Mouse (Mus musculus): Measurements from ENCODE around the gene Pdcd1lg2.

Pdcd1lg2 gene

GRCm38 (mm10) chr19:29419506-29419905, 8.8 kb downstream of the Pdcd1lg2 start:
- H3K4me1 ChIP-seq (replicated peaks; ENCODE audit: low read depth, low read length) = peaks cover 7% of the 10 kb centered on the region; the same call in 1 of the 2 replicates
- no peaks in the 10 kb centered on the region for H3K9me3 ChIP-seq (ENCODE audit: low read length)
- no peaks in the 10 kb centered on the region for H3K27me3 ChIP-seq (ENCODE audit: insufficient read depth, low read length)
- H3K4me3 ChIP-seq (replicated peaks; ENCODE audit: low read length) = no peak overlapping the region
- no peaks in the 10 kb centered on the region for H3K36me3 ChIP-seq (ENCODE audit: insufficient read depth, low read length)
- TF ChIP-seq POU5F1 (IDR thresholded peaks at IDR 0.05; ENCODE audit: borderline replicate concordance, low read length) (no peak), NANOG (IDR thresholded peaks at IDR 0.05; ENCODE audit: borderline replicate concordance, low read length) (no peak), CTCF (conservative IDR thresholded peaks at IDR 0.05; ENCODE audit: low read length) (no peak)

GRCm38 (mm10) chr19:29419946-29420345, 9.2 kb downstream of the Pdcd1lg2 start:
- no peaks in the 10 kb centered on the region for H3K9me3 ChIP-seq (ENCODE audit: low read length)
- H3K36me3 ChIP-seq (ENCODE audit: insufficient read depth, low read length) = no peaks in the 10 kb centered on the region
- H3K4me3 ChIP-seq (replicated peaks; ENCODE audit: low read length) = no peak overlapping the region
- TF ChIP-seq POU5F1 (IDR thresholded peaks at IDR 0.05; ENCODE audit: borderline replicate concordance, low read length) (no peak), CTCF (conservative IDR thresholded peaks at IDR 0.05; ENCODE audit: low read length) (no peak), NANOG (IDR thresholded peaks at IDR 0.05; ENCODE audit: borderline replicate concordance, low read length) (no peak)
- peaks cover 7% of the 10 kb centered on the region; the same call in 1 of the 2 replicates for H3K4me1 ChIP-seq (replicated peaks; ENCODE audit: low read depth, low read length)
- H3K27me3 ChIP-seq (ENCODE audit: insufficient read depth, low read length) = no peaks in the 10 kb centered on the region

GRCm38 (mm10) chr19:29420397-29420796, 9.7 kb downstream of the Pdcd1lg2 start:
- TF ChIP-seq POU5F1 (IDR thresholded peaks at IDR 0.05; ENCODE audit: borderline replicate concordance, low read length) (no peak), CTCF (conservative IDR thresholded peaks at IDR 0.05; ENCODE audit: low read length) (no peak), NANOG (IDR thresholded peaks at IDR 0.05; ENCODE audit: borderline replicate concordance, low read length) (no peak)
- no peaks in the 10 kb centered on the region for H3K36me3 ChIP-seq (ENCODE audit: insufficient read depth, low read length)
- H3K4me1 ChIP-seq (replicated peaks; ENCODE audit: low read depth, low read length) = peaks cover 7% of the 10 kb centered on the region; the same call in 1 of the 2 replicates
- no peaks in the 10 kb centered on the region for H3K27me3 ChIP-seq (ENCODE audit: insufficient read depth, low read length)
- no peaks in the 10 kb centered on the region for H3K9me3 ChIP-seq (ENCODE audit: low read length)
- no peak overlapping the region for H3K4me3 ChIP-seq (replicated peaks; ENCODE audit: low read length)

- Histone ChIP-seq H3K36me3 (ENCODE audit: insufficient read depth, low read length) (no peaks in the 10 kb centered on the region), H3K27me3 (ENCODE audit: insufficient read depth, low read length) (no peaks in the 10 kb centered on the region), H3K4me3 (replicated peaks; ENCODE audit: low read length) (no peak overlapping the region), H3K4me1 (replicated peaks; ENCODE audit: low read depth, low read length) (peaks cover 7% of the 10 kb centered on the region; the same call in 1 of the 2 replicates), H3K9me3 (ENCODE audit: low read length) (no peaks in the 10 kb centered on the region)
- no peak for TF ChIP-seq NANOG (IDR thresholded peaks at IDR 0.05; ENCODE audit: borderline replicate concordance, low read length)
- no peak for TF ChIP-seq POU5F1 (IDR thresholded peaks at IDR 0.05; ENCODE audit: borderline replicate concordance, low read length)
- TF ChIP-seq CTCF (conservative IDR thresholded peaks at IDR 0.05; ENCODE audit: low read length) = no peak
Observed at GRCm38 (mm10) chr19:29422013-29422645, 11.4 kb downstream of the Pdcd1lg2 start.

- Histone ChIP-seq H3K4me1 (replicated peaks; ENCODE audit: low read depth, low read length) (peaks cover 7% of the 10 kb centered on the region; the same call in 1 of the 2 replicates), H3K36me3 (ENCODE audit: insufficient read depth, low read length) (no peaks in the 10 kb centered on the region), H3K27me3 (ENCODE audit: insufficient read depth, low read length) (no peaks in the 10 kb centered on the region), H3K9me3 (ENCODE audit: low read length) (no peaks in the 10 kb centered on the region), H3K4me3 (replicated peaks; ENCODE audit: low read length) (no peak overlapping the region)
- TF ChIP-seq CTCF (conservative IDR thresholded peaks at IDR 0.05; ENCODE audit: low read length) = no peak
- no peak; the same call in 1 of the 2 replicates for TF ChIP-seq NANOG (IDR thresholded peaks at IDR 0.05; ENCODE audit: borderline replicate concordance, low read length)
- TF ChIP-seq POU5F1 (IDR thresholded peaks at IDR 0.05; ENCODE audit: borderline replicate concordance, low read length) = no peak
Observed at GRCm38 (mm10) chr19:29422796-29423195, 12.1 kb downstream of the Pdcd1lg2 start.

GRCm38 (mm10) chr19:29430516-29430915, 19.8 kb downstream of the Pdcd1lg2 start:
- Histone ChIP-seq H3K36me3 (ENCODE audit: insufficient read depth, low read length) (no peaks in the 10 kb centered on the region), H3K4me3 (replicated peaks; ENCODE audit: low read length) (no peak overlapping the region), H3K9me3 (ENCODE audit: low read length) (no peaks in the 10 kb centered on the region), H3K27me3 (ENCODE audit: insufficient read depth, low read length) (no peaks in the 10 kb centered on the region), H3K4me1 (replicated peaks; ENCODE audit: low read depth, low read length) (no peaks in the 10 kb centered on the region)
- TF ChIP-seq POU5F1 (IDR thresholded peaks at IDR 0.05; ENCODE audit: borderline replicate concordance, low read length) (no peak), CTCF (conservative IDR thresholded peaks at IDR 0.05; ENCODE audit: low read length) (no peak), NANOG (IDR thresholded peaks at IDR 0.05; ENCODE audit: borderline replicate concordance, low read length) (no peak)

GRCm38 (mm10) chr19:29430953-29431352, 20.2 kb downstream of the Pdcd1lg2 start:
- Histone ChIP-seq H3K4me1 (replicated peaks; ENCODE audit: low read depth, low read length) (no peaks in the 10 kb centered on the region), H3K27me3 (ENCODE audit: insufficient read depth, low read length) (no peaks in the 10 kb centered on the region), H3K4me3 (replicated peaks; ENCODE audit: low read length) (no peak overlapping the region), H3K36me3 (ENCODE audit: insufficient read depth, low read length) (no peaks in the 10 kb centered on the region), H3K9me3 (ENCODE audit: low read length) (no peaks in the 10 kb centered on the region)
- TF ChIP-seq POU5F1 (IDR thresholded peaks at IDR 0.05; ENCODE audit: borderline replicate concordance, low read length) (no peak), CTCF (conservative IDR thresholded peaks at IDR 0.05; ENCODE audit: low read length) (no peak), NANOG (IDR thresholded peaks at IDR 0.05; ENCODE audit: borderline replicate concordance, low read length) (no peak)

GRCm38 (mm10) chr19:29436793-29437479, 26.2 kb downstream of the Pdcd1lg2 start:
- no peaks in the 10 kb centered on the region for H3K27me3 ChIP-seq (ENCODE audit: insufficient read depth, low read length)
- no peaks in the 10 kb centered on the region for H3K36me3 ChIP-seq (ENCODE audit: insufficient read depth, low read length)
- no peak overlapping the region for H3K4me3 ChIP-seq (replicated peaks; ENCODE audit: low read length)
- no peaks in the 10 kb centered on the region for H3K9me3 ChIP-seq (ENCODE audit: low read length)
- no peaks in the 10 kb centered on the region for H3K4me1 ChIP-seq (replicated peaks; ENCODE audit: low read depth, low read length)
- no peak for TF ChIP-seq NANOG (IDR thresholded peaks at IDR 0.05; ENCODE audit: borderline replicate concordance, low read length)
- no peak for TF ChIP-seq POU5F1 (IDR thresholded peaks at IDR 0.05; ENCODE audit: borderline replicate concordance, low read length)
- no peak for TF ChIP-seq CTCF (conservative IDR thresholded peaks at IDR 0.05; ENCODE audit: low read length)
